Mouse (Mus musculus): ENCODE results near the gene Syt1.

GRCm38 (mm10) chr10:108601672-108602412, 408.9 kb downstream of the Syt1 start:
- TF ChIP-seq CTCF (IDR thresholded peaks at IDR 0.05; ENCODE audit: low read depth, low read length) = no peak
- TF ChIP-seq POLR2AphosphoS5 (IDR thresholded peaks at IDR 0.05; ENCODE audit: insufficient replicate concordance, low read depth, low read length) = no peak

Data from G1E (cell line).